Mouse (Mus musculus) megakaryocyte, embryonic 14.5 days (primary cell): Measurements from ENCODE around the gene Ctrb1.

Experiments used
- FLI1 ChIP-seq: IDR thresholded peaks from 2 replicates; pipeline ENCODE4 v1.6.1; 2012; ENCODE audit warnings: low read length, inconsistent platforms, mixed read lengths
- GATA1 ChIP-seq: IDR thresholded peaks from 3 replicates; pipeline ENCODE4 v1.6.1; 2012; ENCODE audit warnings: mixed read lengths, low read length, inconsistent platforms, borderline replicate concordance

DNA sequence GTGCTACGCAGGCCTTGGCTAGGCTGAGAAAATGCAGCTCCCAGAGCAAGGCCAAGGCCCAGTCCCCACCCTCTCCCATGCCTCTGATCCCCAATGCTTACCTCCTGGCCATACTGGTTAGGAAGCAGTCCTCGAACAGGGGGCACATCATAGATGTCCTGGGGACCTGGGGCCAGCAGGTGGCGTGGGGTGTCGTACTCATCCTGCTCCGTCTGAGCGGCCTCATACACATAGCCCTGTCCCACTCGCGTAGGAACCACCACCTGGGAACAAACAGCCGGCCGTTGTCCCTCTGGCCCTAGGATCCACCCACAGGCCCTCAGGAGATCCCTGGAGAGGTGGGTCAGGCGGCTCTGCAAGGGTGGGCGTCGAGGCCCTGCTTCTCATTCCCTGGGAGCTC is 24.7 kb upstream of the Ctrb1 start:
- TF ChIP-seq GATA1 (no peak), FLI1 (no peak)
